Mouse (Mus musculus) heart, adult 9 months (tissue): ENCODE data around the gene Ncf4.

ENCODE experiments used
- DNase-seq, 2 experiments: peaks; one replicate each; pipeline ENCODE4 v3.0.0; 2022; ENCODE audit warnings: low spot score in 2 of 2

Gene Ncf4

DNA sequence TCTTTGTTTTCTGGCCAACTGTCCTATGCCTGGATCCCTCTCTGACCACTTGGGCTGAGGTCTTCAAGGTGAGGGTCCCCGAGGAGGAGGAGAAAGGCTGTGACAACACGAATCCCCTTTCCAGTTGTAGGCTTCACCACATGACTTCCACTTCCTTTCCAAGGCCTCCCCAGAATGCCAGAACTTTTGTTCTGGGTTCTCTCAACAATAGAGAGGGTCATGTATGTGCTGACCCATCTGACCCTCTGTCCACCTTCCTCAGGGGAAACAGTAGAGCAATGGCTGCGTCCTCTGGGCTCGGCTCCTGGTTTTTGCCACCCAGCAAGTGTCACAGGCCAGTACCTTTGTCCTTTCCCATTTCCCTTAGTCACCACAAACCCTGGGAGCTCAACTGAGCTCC, 66.4 kb downstream of the Ncf4 start:
- no peak for DNase-seq
